Comparison of ENCODE assay signal across 20 mouse cellular contexts in genomic region chr10:116645631-116646030, GRCm38 (mm10).
DNase-seq lines count a peak whose midpoint lies in the region; ATAC-seq lines count a peak whose summit lies in the region.
"Had no signal": no experiment of that assay in that cellular context is flagged by ENCODE, and none has a peak within 500 bp of the region (broad histone marks: within the 10 kb centered on the region; RNA-seq: fewer than 3 reads in every experiment).

No protein-coding gene starts in this region.

- H3K9ac ChIP-seq in forebrain, embryonic 13.5 days, result no peak overlapping the region
- no peak overlapping the region for H3K9ac ChIP-seq in forebrain, embryonic 11.5 days (ENCODE audit: low read length)
- H3K9ac ChIP-seq: heart, embryonic 12.5 days; limb, embryonic 13.5 days; liver, postnatal 0 days; neural tube, embryonic 12.5 days had no signal

- WGBS in forebrain, embryonic 13.5 days, result 42% methylated on average over 7 of the region's 7 CpGs
- 60% methylated on average over 7 of the region's 7 CpGs for WGBS in forebrain, embryonic 11.5 days

- no peak overlapping the region for H3K4me2 ChIP-seq in forebrain, embryonic 13.5 days
- H3K4me2 ChIP-seq in forebrain, embryonic 11.5 days (ENCODE audit: low read depth, low read length, severe bottlenecking), result no peak overlapping the region
- H3K4me2 ChIP-seq: heart, embryonic 12.5 days; limb, embryonic 13.5 days; neural tube, embryonic 12.5 days had no signal

- H3K4me3 ChIP-seq in forebrain, embryonic 13.5 days, result no peak overlapping the region
- H3K4me3 ChIP-seq in forebrain, embryonic 11.5 days (ENCODE audit: low read depth, low read length), result no peak overlapping the region
- H3K4me3 ChIP-seq: heart, embryonic 12.5 days; limb, embryonic 13.5 days; neural tube, embryonic 12.5 days had no signal

- no peaks in the 10 kb centered on the region for H3K27me3 ChIP-seq in forebrain, embryonic 13.5 days
- H3K27me3 ChIP-seq in forebrain, embryonic 11.5 days (ENCODE audit: control insufficient read depth, insufficient read depth, low read length), result no peaks in the 10 kb centered on the region
- H3K27me3 ChIP-seq: heart, embryonic 12.5 days; limb, embryonic 13.5 days; neural tube, embryonic 12.5 days had no signal

- intact Hi-C loops in left cerebral cortex, postnatal 14 days (cut with DNase I), result no loop called here

- 0 out of 2 replicates have a peak, but pooled peaks cover 13% of the 10 kb centered on the region for H3K4me1 ChIP-seq in forebrain, embryonic 13.5 days
- no peaks in the 10 kb centered on the region for H3K4me1 ChIP-seq in forebrain, embryonic 11.5 days (replicated peaks; ENCODE audit: control insufficient read depth, insufficient read depth, low read length)
- H3K4me1 ChIP-seq: heart, embryonic 12.5 days; limb, embryonic 13.5 days; neural tube, embryonic 12.5 days had no signal

- 0 out of 2 replicates have a peak, but pooled peaks have one; percentile 38 for ATAC-seq in forebrain, embryonic 13.5 days
- ATAC-seq in forebrain, embryonic 11.5 days (replicated peaks; ENCODE audit: low FRiP score), result no peak
- ATAC-seq: activated CD4-positive, CD25-positive, alpha-beta regulatory T cell, adult 4 months; forebrain, embryonic 16.5 days; liver, postnatal 0 days had no signal

- H3K9me3 ChIP-seq in forebrain, embryonic 13.5 days (replicated peaks), result no peaks in the 10 kb centered on the region
- no peaks in the 10 kb centered on the region for H3K9me3 ChIP-seq in forebrain, embryonic 11.5 days (ENCODE audit: control insufficient read depth, low read length)
- H3K9me3 ChIP-seq: heart, embryonic 12.5 days; limb, embryonic 13.5 days; neural tube, embryonic 12.5 days had no signal

- no peaks in the 10 kb centered on the region for H3K36me3 ChIP-seq in forebrain, embryonic 13.5 days (ENCODE audit: poor library complexity, severe bottlenecking)
- no peaks in the 10 kb centered on the region for H3K36me3 ChIP-seq in forebrain, embryonic 11.5 days (ENCODE audit: control insufficient read depth, insufficient read depth, low read length)
- H3K36me3 ChIP-seq: heart, embryonic 12.5 days; limb, embryonic 13.5 days; neural tube, embryonic 12.5 days had no signal

- H3K27ac ChIP-seq in forebrain, embryonic 13.5 days, result no peak overlapping the region; the same call in 1 of the 2 replicates
- H3K27ac ChIP-seq in forebrain, embryonic 11.5 days (ENCODE audit: low read depth, low read length), result no peak overlapping the region
- H3K27ac ChIP-seq: limb, embryonic 13.5 days; neural tube, embryonic 12.5 days had no signal

- DNase-seq in forebrain, embryonic 11.5 days (ENCODE audit: low spot score), result no peak
- peak; percentile 9 to 23 for DNase-seq in left cerebral cortex, postnatal 14 days (ENCODE audit: low spot score in 2 of 2)
- DNase-seq in left cerebral cortex, adult 11 months (ENCODE audit: low spot score), result no peak
- DNase-seq in R1 (ENCODE audit: low read depth, low spot score), result peak; percentile 30
- peak; percentile 89 for DNase-seq in cerebellum, adult 9-11 months
- DNase-seq in embryo, embryonic 10.5 days (ENCODE audit: low spot score), result no peak
- DNase-seq in lung, adult 18-20 months, result no peak
- DNase-seq: gastrocnemius, postnatal 25 days; heart, postnatal 36 days; kidney, adult 2 months; kidney, postnatal 36 days; liver, postnatal 0 days; lung, postnatal 36 days; thymus, postnatal 14 days had no signal

Comparison
In these comparisons a context has a peak if more than half of its experiments do, and no peak if none do; other contexts are left out.
1. DNase-seq: peak in left cerebral cortex, postnatal 14 days (2 of 2), R1 (single experiment) and cerebellum, adult 9-11 months (single experiment); none in forebrain, embryonic 11.5 days (single experiment), left cerebral cortex, adult 11 months (single experiment), embryo, embryonic 10.5 days (single experiment) and lung, adult 18-20 months (0 of 2).